Mouse (Mus musculus) midbrain, embryonic 14.5 days (tissue): Measurements from ENCODE around the gene Siva1. TPM values are rescaled to one million over a fixed set of nuclear protein-coding genes. Genes with fewer than 3 reads are reported as not detected.

Experiments
- ATAC-seq: fragments of 200-750 bp; cut with Nextera tagmentation; 2 replicates; pipeline ENCODE4 v1.8.0; 2017; ENCODE audit warnings: moderate number of reproducible peaks, moderate library complexity; ENCODE audit not compliant: low FRiP score, low TSS enrichment
- DNase-seq: peaks from one replicate; pipeline ENCODE4 v3.0.0-alpha.2; 2015
- H3K27ac ChIP-seq: fragments of 300-500 bp; sonication (generic); replicated peaks from 2 replicates; pipeline ENCODE4 v1.5.1; 2014; ENCODE audit warnings: mild to moderate bottlenecking, low read depth, low read length, moderate library complexity
- H3K27me3 ChIP-seq: fragments of 300-500 bp; sonication (generic); 2 replicates; pipeline ENCODE4 v1.6.1; 2014; ENCODE audit warnings: low read length, control low read depth, mixed read lengths; ENCODE audit not compliant: control insufficient read depth, insufficient read depth
- H3K36me3 ChIP-seq: fragments of 300-500 bp; sonication (generic); 2 replicates; pipeline ENCODE4 v1.6.1; 2014; ENCODE audit warnings: low read length, control low read depth; ENCODE audit not compliant: control insufficient read depth, insufficient read depth
- H3K4me1 ChIP-seq: fragments of 300-500 bp; sonication (generic); 2 replicates; pipeline ENCODE4 v1.6.1; 2014; ENCODE audit warnings: mild to moderate bottlenecking, antibody characterized with exemption, low read length, control low read depth; ENCODE audit not compliant: control insufficient read depth, insufficient read depth
- H3K4me2 ChIP-seq: fragments of 300-500 bp; sonication (generic); 2 replicates; pipeline ENCODE4 v1.6.1; 2014; ENCODE audit warnings: mild to moderate bottlenecking, low read length, moderate library complexity
- H3K4me3 ChIP-seq: fragments of 300-500 bp; sonication (generic); replicated peaks from 2 replicates; pipeline ENCODE4 v1.5.1; 2014; ENCODE audit warnings: low read depth, low read length
- H3K9ac ChIP-seq: fragments of 300-500 bp; sonication (generic); replicated peaks from 2 replicates; pipeline ENCODE4 v1.6.1; 2014; ENCODE audit warnings: mild to moderate bottlenecking, low read length, moderate library complexity
- H3K9me3 ChIP-seq: fragments of 300-500 bp; sonication (generic); 2 replicates; pipeline ENCODE4 v1.6.1; 2016; ENCODE audit warnings: low read length, control low read depth, mixed read lengths; ENCODE audit not compliant: control insufficient read depth
- WGBS: fragments of 180-500 bp; shearing (Covaris S2); extraction: QIAGEN DNeasy Blood & Tissue Kit; methylation state at CpG from one replicate; pipeline ENCODE4 v1.1.7; 2014; 5-methylcytosine and 5-hydroxymethylcytosine counted together
- polyA plus RNA-seq: library from polyadenylated mRNA; unstranded; fragments of >200 nt; fragmentation: Nextera tagmentation; extraction: Ambion mirVana; gene quantifications from 2 replicates; pipeline ENCODE4 v1.2.1, GENCODE M21; 2014

Gene Siva1
- polyA plus RNA-seq, 1 experiment from 2014 or later = 63.9 TPM

- DNase-seq (no peak), ATAC-seq (no peak)
- Histone ChIP-seq H3K4me2 (no peak overlapping the region), H3K9me3 (no peaks in the 10 kb centered on the region), H3K9ac (no peak overlapping the region), H3K27ac (no peak overlapping the region), H3K36me3 (no peaks in the 10 kb centered on the region), H3K27me3 (no peaks in the 10 kb centered on the region), H3K4me3 (no peak overlapping the region), H3K4me1 (no peaks in the 10 kb centered on the region)
- WGBS = 85% methylated on average over 10 of the region's 10 CpGs
These were observed 5.0 kb upstream of the Siva1 start for GRCm38 (mm10) chr12:112639526-112639925.

- no peak for ATAC-seq
- Histone ChIP-seq H3K27ac (no peak overlapping the region), H3K9ac (no peak overlapping the region), H3K9me3 (no peaks in the 10 kb centered on the region), H3K4me3 (no peak overlapping the region), H3K4me2 (no peak overlapping the region), H3K27me3 (no peaks in the 10 kb centered on the region), H3K4me1 (peaks cover 12% of the 10 kb centered on the region), H3K36me3 (peaks cover 3% of the 10 kb centered on the region)
- DNase-seq = no peak
- WGBS = 95% methylated on average over 6 of the region's 6 CpGs
These were observed 1.4 kb upstream of the Siva1 start for GRCm38 (mm10) chr12:112643126-112643525.

GRCm38 (mm10) chr12:112644855-112645506, 502 bp downstream of the Siva1 start:
- no peak; the same call in 1 of the 2 replicates for ATAC-seq
- Histone ChIP-seq H3K4me1 (peaks cover 12% of the 10 kb centered on the region), H3K4me2 (peak overlapping the region; percentile 91), H3K9me3 (no peaks in the 10 kb centered on the region), H3K27ac (peak overlapping the region; percentile 81), H3K4me3 (peak overlapping the region; percentile 70), H3K27me3 (no peaks in the 10 kb centered on the region), H3K36me3 (peaks cover 21% of the 10 kb centered on the region), H3K9ac (peak overlapping the region; percentile 69)
- under 1% methylated on average over 75 of the region's 75 CpGs for WGBS
- DNase-seq = no peak

- H3K4me3 ChIP-seq = no peak overlapping the region
- no peak for ATAC-seq
- H3K4me1 ChIP-seq = peaks cover 12% of the 10 kb centered on the region
- H3K9me3 ChIP-seq = no peaks in the 10 kb centered on the region
- no peak overlapping the region for H3K27ac ChIP-seq
- peak overlapping the region; percentile 91 for H3K4me2 ChIP-seq
- H3K27me3 ChIP-seq = no peaks in the 10 kb centered on the region
- DNase-seq = no peak
- H3K36me3 ChIP-seq = peaks cover 28% of the 10 kb centered on the region
- WGBS = 63% methylated on average over 6 of the region's 6 CpGs
- H3K9ac ChIP-seq = no peak overlapping the region; the same call in 1 of the 2 replicates
These were observed 1.7 kb downstream of the Siva1 start for GRCm38 (mm10) chr12:112646139-112646538.

- 94% methylated on average over 5 of the region's 5 CpGs for WGBS
- no peaks in the 10 kb centered on the region for H3K27me3 ChIP-seq
- ATAC-seq (no peak), DNase-seq (no peak)
- no peak overlapping the region for H3K9ac ChIP-seq
- H3K4me3 ChIP-seq = no peak overlapping the region
- no peak overlapping the region for H3K27ac ChIP-seq
- peaks cover 12% of the 10 kb centered on the region for H3K4me1 ChIP-seq
- no peak overlapping the region for H3K4me2 ChIP-seq
- peaks cover 43% of the 10 kb centered on the region for H3K36me3 ChIP-seq
- no peaks in the 10 kb centered on the region for H3K9me3 ChIP-seq
These were observed 3.6 kb downstream of the Siva1 start for GRCm38 (mm10) chr12:112648081-112648480.

GRCm38 (mm10) chr12:112651778-112652439, 7.4 kb downstream of the Siva1 start:
- WGBS = 79% methylated on average over 5 of the region's 5 CpGs
- no peaks in the 10 kb centered on the region for H3K9me3 ChIP-seq
- no peak overlapping the region for H3K4me2 ChIP-seq
- H3K27ac ChIP-seq = no peak overlapping the region
- H3K27me3 ChIP-seq = no peaks in the 10 kb centered on the region
- ATAC-seq = no peak
- no peak overlapping the region for H3K4me3 ChIP-seq
- no peak overlapping the region for H3K9ac ChIP-seq
- H3K4me1 ChIP-seq = no peaks in the 10 kb centered on the region
- DNase-seq = no peak
- peaks cover 79% of the 10 kb centered on the region for H3K36me3 ChIP-seq

- WGBS = 52% methylated on average over 7 of the region's 7 CpGs
- Histone ChIP-seq H3K27ac (no peak overlapping the region), H3K36me3 (peaks cover 89% of the 10 kb centered on the region), H3K27me3 (no peaks in the 10 kb centered on the region), H3K9ac (no peak overlapping the region), H3K4me1 (no peaks in the 10 kb centered on the region), H3K4me2 (no peak overlapping the region), H3K9me3 (no peaks in the 10 kb centered on the region), H3K4me3 (no peak overlapping the region)
- peak; percentile 93 for DNase-seq
- peak; percentile 74 for ATAC-seq
These were observed 8.8 kb downstream of the Siva1 start for GRCm38 (mm10) chr12:112653157-112653824.

- WGBS = 91% methylated on average over 5 of the region's 5 CpGs
- H3K4me3 ChIP-seq = no peak overlapping the region
- no peaks in the 10 kb centered on the region for H3K9me3 ChIP-seq
- DNase-seq = no peak
- H3K27me3 ChIP-seq = no peaks in the 10 kb centered on the region
- no peak overlapping the region for H3K9ac ChIP-seq
- H3K36me3 ChIP-seq = peaks cover 89% of the 10 kb centered on the region
- no peak overlapping the region for H3K4me2 ChIP-seq
- no peak overlapping the region for H3K27ac ChIP-seq
- no peaks in the 10 kb centered on the region for H3K4me1 ChIP-seq
- no peak for ATAC-seq
These were observed 9.6 kb downstream of the Siva1 start for GRCm38 (mm10) chr12:112654076-112654475.
